Mouse (Mus musculus): ENCODE data around the gene Dcpp2.

DNA sequence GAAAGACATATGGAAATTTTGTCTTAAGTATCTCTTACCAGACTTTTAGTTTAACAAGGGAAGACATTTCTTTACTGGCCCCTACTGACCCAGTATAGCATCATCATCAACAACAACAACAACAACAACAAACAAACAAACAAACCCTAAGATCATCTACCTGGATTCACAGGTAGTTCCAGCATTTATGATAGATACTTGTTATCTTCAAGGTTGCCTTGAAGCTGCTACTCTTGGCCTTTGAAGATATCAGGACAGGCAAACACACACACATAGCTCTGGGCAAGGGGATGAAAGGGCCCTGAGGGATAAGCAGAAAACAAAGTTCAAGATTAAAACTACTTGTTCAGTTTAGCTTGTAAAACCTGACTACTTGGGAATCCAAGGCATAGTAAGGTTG lies 60.7 kb downstream of the Dcpp2 start, which contains the start of gene Sbp:
- TF ChIP-seq POLR2A (IDR thresholded peaks at IDR 0.05; ENCODE audit: borderline replicate concordance, extremely low read depth, low read depth, low read length) (no peak), CTCF (IDR thresholded peaks at IDR 0.05; ENCODE audit: insufficient read depth, low read length) (no peak)
